ENCODE assay signal across 8 mouse cellular contexts in genomic region chr2:25877736-25878268, GRCm38 (mm10). TPM values are rescaled to one million over a fixed set of nuclear protein-coding genes. Genes with fewer than 3 reads are reported as not detected.
A peak's percentile ranks its signal among the peaks of the same experiment; 100 is the strongest.
DNase-seq lines count a peak whose midpoint lies in the region; ATAC-seq and TF ChIP-seq lines count a peak whose summit lies in the region.

No protein-coding gene starts in this region.

- peak overlapping the region; percentile 51 for H3K4me2 ChIP-seq in heart, embryonic 14.5 days (ENCODE audit: low read length)
- H3K4me2 ChIP-seq in forebrain, embryonic 16.5 days (ENCODE audit: low read length), result peak overlapping the region; percentile 70
- H3K4me2 ChIP-seq in midbrain, embryonic 11.5 days, result peak overlapping the region; percentile 61

- no peaks in the 10 kb centered on the region for H3K9me3 ChIP-seq in heart, embryonic 14.5 days (ENCODE audit: control insufficient read depth, low read length)
- no peaks in the 10 kb centered on the region for H3K9me3 ChIP-seq in forebrain, embryonic 16.5 days (ENCODE audit: control insufficient read depth, low read length)
- no peaks in the 10 kb centered on the region for H3K9me3 ChIP-seq in midbrain, embryonic 11.5 days (ENCODE audit: control insufficient read depth, low read length)

- H3K4me3 ChIP-seq in heart, embryonic 14.5 days (ENCODE audit: control insufficient read depth in 1 of 2, insufficient read depth in 1 of 2, low read depth in 1 of 2, low read length in 2 of 2), result peak overlapping the region in 1 of 2 experiments; percentile 18; a peak in 2 of 4 replicates
- peak overlapping the region; percentile 56 for H3K4me3 ChIP-seq in forebrain, embryonic 16.5 days (replicated peaks; ENCODE audit: low read length)
- peak overlapping the region; percentile 37 for H3K4me3 ChIP-seq in midbrain, embryonic 11.5 days (ENCODE audit: low read depth, low read length)

- no peak for TF ChIP-seq CTCF in brain, embryonic 14.5 days (IDR thresholded peaks at IDR 0.05; ENCODE audit: borderline replicate concordance, extremely low read depth, insufficient read depth, insufficient read length)

- H3K27ac ChIP-seq in heart, embryonic 14.5 days (replicated peaks in 1 of 2; ENCODE audit: control insufficient read depth in 1 of 2, insufficient read depth in 1 of 2, low read depth in 2 of 2, low read length in 2 of 2), result no peak overlapping the region
- H3K27ac ChIP-seq in forebrain, embryonic 16.5 days (ENCODE audit: low read length), result no peak overlapping the region
- no peak overlapping the region for H3K27ac ChIP-seq in midbrain, embryonic 11.5 days (ENCODE audit: low read depth, low read length)

- 5% methylated on average over 49 of the region's 49 CpGs for WGBS in heart, embryonic 14.5 days
- WGBS in forebrain, embryonic 16.5 days, result 2% methylated on average over 49 of the region's 49 CpGs
- 3% methylated on average over 40 of the region's 49 CpGs for WGBS in midbrain, embryonic 11.5 days

- H3K27me3 ChIP-seq in heart, embryonic 14.5 days (ENCODE audit: control insufficient read depth, insufficient read depth, low read length), result peaks cover 59% of the 10 kb centered on the region
- H3K27me3 ChIP-seq in forebrain, embryonic 16.5 days (replicated peaks; ENCODE audit: control insufficient read depth, insufficient read depth, low read length), result no peaks in the 10 kb centered on the region; the same call in none of the 2 replicates
- peaks cover 11% of the 10 kb centered on the region; the same call in 1 of the 2 replicates for H3K27me3 ChIP-seq in midbrain, embryonic 11.5 days (ENCODE audit: control insufficient read depth, insufficient read depth, low read length)

- H3K4me1 ChIP-seq in heart, embryonic 14.5 days (ENCODE audit: control insufficient read depth in 2 of 2, insufficient read depth in 2 of 2, low read length in 2 of 2), result no peaks in the 10 kb centered on the region; a peak in 1 of 4 replicates
- peaks cover 9% of the 10 kb centered on the region; the same call in 1 of the 2 replicates for H3K4me1 ChIP-seq in forebrain, embryonic 16.5 days (replicated peaks; ENCODE audit: control insufficient read depth, insufficient read depth, low read length)
- H3K4me1 ChIP-seq in midbrain, embryonic 11.5 days (ENCODE audit: control insufficient read depth, insufficient read depth, low read length), result peaks cover 2% of the 10 kb centered on the region; the same call in 1 of the 2 replicates

- intact Hi-C loops in heart, postnatal 14 days (cut with DNase I), result no loop called here

- H3K9ac ChIP-seq in heart, embryonic 14.5 days (ENCODE audit: low read length), result no peak overlapping the region
- peak overlapping the region; percentile 76 for H3K9ac ChIP-seq in forebrain, embryonic 16.5 days (replicated peaks; ENCODE audit: low read depth, low read length)
- peak overlapping the region; percentile 46 for H3K9ac ChIP-seq in midbrain, embryonic 11.5 days (ENCODE audit: low read length)

- 0 out of 2 replicates have a peak, but pooled peaks have one; percentile 13 for TF ChIP-seq POLR2A in brain, embryonic 14.5 days (IDR thresholded peaks at IDR 0.05; ENCODE audit: borderline replicate concordance, extremely low read depth, insufficient read depth, insufficient read length, poor library complexity, severe bottlenecking)

- no peaks in the 10 kb centered on the region for H3K36me3 ChIP-seq in heart, embryonic 14.5 days (ENCODE audit: control insufficient read depth, insufficient read depth, low read length)
- no peaks in the 10 kb centered on the region for H3K36me3 ChIP-seq in forebrain, embryonic 16.5 days (ENCODE audit: control insufficient read depth, insufficient read depth)
- H3K36me3 ChIP-seq in midbrain, embryonic 11.5 days (ENCODE audit: control insufficient read depth, insufficient read depth, low read length), result no peaks in the 10 kb centered on the region

- DNase-seq in heart, postnatal 4 days, result no peak
- DNase-seq in brain, embryonic 14.5 days (ENCODE audit: low read depth), result peak; percentile 47
- peak; percentile 87 for DNase-seq in midbrain, embryonic 11.5 days (ENCODE audit: low spot score, missing footprints)
- DNase-seq in thymus, postnatal 14 days, result no peak
- DNase-seq in heart, postnatal 14 days, result no peak

- ATAC-seq in heart, embryonic 14.5 days (ENCODE audit: insufficient number of reproducible peaks, insufficient read depth, low FRiP score, low read depth), result no peak
- ATAC-seq in forebrain, embryonic 16.5 days, result peak; percentile 85
- no peak for ATAC-seq in midbrain, embryonic 11.5 days (ENCODE audit: low FRiP score)
- no peak for ATAC-seq in activated CD4-positive, CD25-positive, alpha-beta regulatory T cell, adult 4 months

RNA-seq across cellular contexts. Expression of gene Kcnt1, which starts 14.3 kb away (rescaled TPM):
- polyA plus RNA-seq in heart, embryonic 14.5 days (2014; fragmentation: Nextera tagmentation; extraction: Ambion mirVana), result 0.23 TPM in 1 of 2 replicates, not detected in the other
- under 1 TPM; 0.32 to 0.52 TPM for total RNA-seq in heart, postnatal 4 days (2021)
- polyA plus RNA-seq in brain, embryonic 14.5 days (2012; rRNA removed), result 52.1 and 60.1 TPM in 2 replicates
- polyA plus RNA-seq in forebrain, embryonic 16.5 days (2015; fragmentation: Nextera tagmentation; extraction: Ambion mirVana), result 6.0 and 13.3 TPM in 2 replicates
- 0.23 and 0.32 TPM in 2 replicates for polyA plus RNA-seq in midbrain, embryonic 11.5 days (2014; fragmentation: Nextera tagmentation; extraction: Ambion mirVana)
- under 1 TPM in 1 of 2 experiments, not detected in 1; 0.34 TPM for polyA plus RNA-seq in activated CD4-positive, CD25-positive, alpha-beta regulatory T cell, adult 4 months (2017; shearing (Covaris generic))
- total RNA-seq in heart, postnatal 14 days (2021), result 1 to 10 TPM in 1 of 2 experiments, under 1 TPM in 1; 0.78 to 1.3 TPM

RNA-seq across cellular contexts. Expression of gene Sohlh1, which starts 30.8 kb away (rescaled TPM):
- polyA plus RNA-seq in heart, embryonic 14.5 days (2014; fragmentation: Nextera tagmentation; extraction: Ambion mirVana), result not detected in 2 replicates
- total RNA-seq in heart, postnatal 4 days (2021), result not detected
- not detected in 2 replicates for polyA plus RNA-seq in brain, embryonic 14.5 days (2012; rRNA removed)
- not detected in 2 replicates for polyA plus RNA-seq in forebrain, embryonic 16.5 days (2015; fragmentation: Nextera tagmentation; extraction: Ambion mirVana)
- polyA plus RNA-seq in midbrain, embryonic 11.5 days (2014; fragmentation: Nextera tagmentation; extraction: Ambion mirVana), result not detected in 2 replicates
- under 1 TPM in 1 of 2 experiments, not detected in 1; 0.38 TPM for polyA plus RNA-seq in activated CD4-positive, CD25-positive, alpha-beta regulatory T cell, adult 4 months (2017; shearing (Covaris generic))
- not detected for total RNA-seq in heart, postnatal 14 days (2021)

RNA-seq across cellular contexts. Expression of gene Lcn9, which starts 54.8 kb away (rescaled TPM):
- polyA plus RNA-seq in heart, embryonic 14.5 days (2014; fragmentation: Nextera tagmentation; extraction: Ambion mirVana), result not detected in 2 replicates
- not detected for total RNA-seq in heart, postnatal 4 days (2021)
- polyA plus RNA-seq in brain, embryonic 14.5 days (2012; rRNA removed), result not detected in 2 replicates
- not detected in 2 replicates for polyA plus RNA-seq in forebrain, embryonic 16.5 days (2015; fragmentation: Nextera tagmentation; extraction: Ambion mirVana)
- polyA plus RNA-seq in midbrain, embryonic 11.5 days (2014; fragmentation: Nextera tagmentation; extraction: Ambion mirVana), result not detected in 2 replicates
- polyA plus RNA-seq in activated CD4-positive, CD25-positive, alpha-beta regulatory T cell, adult 4 months (2017; shearing (Covaris generic)), result not detected
- not detected for total RNA-seq in heart, postnatal 14 days (2021)

Comparison
In these comparisons a context has a peak if more than half of its experiments do, and no peak if none do; other contexts are left out.
1. DNase-seq: peak in brain, embryonic 14.5 days (single experiment) and midbrain, embryonic 11.5 days (single experiment); none in heart, postnatal 4 days (single experiment), thymus, postnatal 14 days (single experiment) and heart, postnatal 14 days (0 of 2).
2. Peak in every context shown above with its lines, with median percentiles within 50 percentile points of each other: H3K4me2 ChIP-seq.